Mouse (Mus musculus) thymus, adult 2 months (tissue): ENCODE measurements around the gene Smim20.

Experiments used
- CTCF ChIP-seq: fragments of 200-500 bp; IDR thresholded peaks from 2 replicates; pipeline ENCODE4 v1.5.1; 2012; ENCODE audit warnings: mild to moderate bottlenecking, control low read depth, low read length, moderate library complexity, borderline replicate concordance; ENCODE audit not compliant: control insufficient read depth, poor library complexity, insufficient read depth; ENCODE audit errors: extremely low read depth
- POLR2A ChIP-seq: fragments of 200-500 bp; IDR thresholded peaks from 2 replicates; pipeline ENCODE4 v1.6.1; 2012; ENCODE audit warnings: mild to moderate bottlenecking, low read length, control low read depth, moderate library complexity; ENCODE audit not compliant: control insufficient read depth, poor library complexity, insufficient read depth; ENCODE audit errors: extremely low read depth

GRCm38 (mm10) chr5:53258038-53258786, 8.7 kb upstream of the Smim20 start:
- TF ChIP-seq POLR2A, result no peak
- no peak for TF ChIP-seq CTCF
